Mouse (Mus musculus): ENCODE data around the gene Olfr1256.

- TF ChIP-seq CTCF (IDR thresholded peaks at IDR 0.05; ENCODE audit: low read depth) = no peak
- TF ChIP-seq EP300 (optimal IDR thresholded peaks at IDR 0.05) = no peak
Measured at GRCm38 (mm10) chr2:89793519-89793918, 47.8 kb downstream of the Olfr1256 start, which contains the start of gene Olfr1254.

All from stomach, postnatal 0 days (tissue).